ENCODE assay signal across 8 mouse cellular contexts in the genomic region with DNA sequence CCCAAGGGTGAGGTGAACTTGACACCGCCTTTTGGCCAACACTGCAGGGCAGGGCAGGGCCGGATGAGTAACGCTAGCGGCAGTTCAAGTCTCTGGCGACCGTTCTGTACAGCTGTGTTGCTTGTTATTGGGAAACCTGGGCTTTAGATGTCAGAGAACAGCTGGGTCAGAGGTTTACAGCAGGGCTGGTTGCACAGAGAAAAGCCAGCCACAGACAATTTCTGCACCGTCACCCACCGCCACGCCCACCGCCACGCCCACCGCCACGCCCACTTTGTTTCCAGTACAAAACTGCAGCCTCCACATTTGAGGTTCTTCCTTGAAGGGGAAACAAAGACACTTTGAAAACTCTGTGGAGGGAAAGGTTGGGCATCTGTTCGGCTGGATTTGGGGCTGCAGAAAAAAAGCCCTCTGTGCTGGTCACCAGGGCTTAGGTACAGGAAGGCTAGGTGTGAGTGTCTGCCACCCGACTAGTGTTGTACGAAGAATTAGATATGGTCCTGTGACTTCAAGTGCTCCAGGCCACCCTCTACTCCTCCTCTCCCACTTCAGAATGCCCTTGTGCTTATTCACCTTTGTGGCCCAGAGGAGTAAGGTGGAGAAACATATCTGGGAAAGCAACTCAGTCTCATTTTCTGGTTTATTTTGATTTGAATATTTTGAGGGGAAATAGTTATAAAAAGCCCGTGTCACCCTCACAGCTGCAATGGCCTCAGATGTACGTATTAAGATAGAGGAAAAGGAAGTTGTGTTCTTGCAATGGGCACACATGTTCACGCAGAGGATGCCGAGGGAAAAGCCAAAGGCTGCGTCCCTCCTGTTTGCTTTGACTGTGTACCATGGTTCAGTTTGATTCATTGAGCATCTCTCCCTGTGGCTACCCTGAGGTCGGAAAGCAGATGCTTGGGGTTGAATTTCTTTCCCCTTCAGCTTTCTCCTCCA.
DNase-seq lines count a peak whose midpoint lies in the region; ATAC-seq and TF ChIP-seq lines count a peak whose summit lies in the region.

No protein-coding gene starts in this region.

- TF ChIP-seq CTCF in left cerebral cortex, adult 2 months (IDR thresholded peaks at IDR 0.05): no peak

- H3K36me3 ChIP-seq in embryonic facial prominence, embryonic 14.5 days (ENCODE audit: control insufficient read depth, insufficient read depth, low read length): no peaks in the 10 kb centered on the region
- no peaks in the 10 kb centered on the region for H3K36me3 ChIP-seq in heart, embryonic 16.5 days (ENCODE audit: control insufficient read depth, insufficient read depth)

- H3K9ac ChIP-seq in embryonic facial prominence, embryonic 14.5 days (ENCODE audit: low read depth, low read length): no peak overlapping the region
- no peak overlapping the region for H3K9ac ChIP-seq in heart, embryonic 16.5 days (ENCODE audit: low read length)

- H3K27me3 ChIP-seq in embryonic facial prominence, embryonic 14.5 days (replicated peaks; ENCODE audit: control insufficient read depth, insufficient read depth, low read length): no peaks in the 10 kb centered on the region
- H3K27me3 ChIP-seq in heart, embryonic 16.5 days (ENCODE audit: control insufficient read depth, insufficient read depth, low read length): no peaks in the 10 kb centered on the region

- intact Hi-C loops in left cerebral cortex, adult 2 months (cut with DNase I): no loop called here

- H3K4me3 ChIP-seq in embryonic facial prominence, embryonic 14.5 days (ENCODE audit: low read depth, low read length): peak overlapping the region; percentile 23
- peak overlapping the region; percentile 35 for H3K4me3 ChIP-seq in heart, embryonic 16.5 days (ENCODE audit: low read length)
- no peak overlapping the region for H3K4me3 ChIP-seq in left cerebral cortex, adult 2 months

- H3K27ac ChIP-seq in embryonic facial prominence, embryonic 14.5 days (replicated peaks; ENCODE audit: low read depth, low read length): no peak overlapping the region
- H3K27ac ChIP-seq in heart, embryonic 16.5 days (ENCODE audit: low read length): peak overlapping the region; percentile 24; the same call in 1 of the 2 replicates
- H3K27ac ChIP-seq in left cerebral cortex, adult 2 months: no peak overlapping the region

- H3K4me1 ChIP-seq in embryonic facial prominence, embryonic 14.5 days (ENCODE audit: control insufficient read depth, insufficient read depth, low read length): peaks cover 16% of the 10 kb centered on the region; the same call in 1 of the 2 replicates
- peaks cover 5% of the 10 kb centered on the region; the same call in 1 of the 2 replicates for H3K4me1 ChIP-seq in heart, embryonic 16.5 days (ENCODE audit: control insufficient read depth, insufficient read depth, low read length)

- H3K4me2 ChIP-seq in embryonic facial prominence, embryonic 14.5 days (ENCODE audit: low read depth, low read length): peak overlapping the region; percentile 51
- peak overlapping the region; percentile 54 for H3K4me2 ChIP-seq in heart, embryonic 16.5 days (ENCODE audit: low read depth, low read length)

- no peaks in the 10 kb centered on the region for H3K9me3 ChIP-seq in embryonic facial prominence, embryonic 14.5 days (ENCODE audit: control insufficient read depth, low read length)
- H3K9me3 ChIP-seq in heart, embryonic 16.5 days (replicated peaks; ENCODE audit: control insufficient read depth, low read length): no peaks in the 10 kb centered on the region

- 26% methylated on average over 22 of the region's 22 CpGs for WGBS in embryonic facial prominence, embryonic 14.5 days
- WGBS in heart, embryonic 16.5 days: 29% methylated on average over 22 of the region's 22 CpGs

- peak; percentile 47 to 53 for DNase-seq in cerebellum, postnatal 10 days
- DNase-seq in cerebellum, postnatal 25 days: no peak
- peak; percentile 62 for DNase-seq in embryonic facial prominence, embryonic 14.5 days (ENCODE audit: low spot score)
- peak; percentile 74 to 78 for DNase-seq in kidney, postnatal 25 days
- DNase-seq in spleen, postnatal 36 days (ENCODE audit: low spot score in 2 of 2): peak; percentile 65 to 78
- DNase-seq in left cerebral cortex, adult 2 months (ENCODE audit: extremely low spot score in 1 of 2, low spot score in 2 of 2): no peak

- peak; percentile 62; the same call in 1 of the 2 replicates for ATAC-seq in embryonic facial prominence, embryonic 14.5 days (ENCODE audit: low read depth)
- ATAC-seq in heart, embryonic 16.5 days (replicated peaks; ENCODE audit: extremely low read depth, insufficient read depth, low FRiP score): peak; percentile 76
- peak; percentile 95 for ATAC-seq in megakaryocyte-erythroid progenitor cell, adult 5-6 weeks (replicated peaks; ENCODE audit: low FRiP score, low TSS enrichment, poor library complexity, severe bottlenecking)

Comparison
In these comparisons a context has a peak if more than half of its experiments do, and no peak if none do; other contexts are left out.
1. DNase-seq: peak in cerebellum, postnatal 10 days (2 of 2), embryonic facial prominence, embryonic 14.5 days (single experiment), kidney, postnatal 25 days (2 of 2) and spleen, postnatal 36 days (2 of 2); none in cerebellum, postnatal 25 days (0 of 2) and left cerebral cortex, adult 2 months (0 of 2).
2. Peak in every context shown above with its lines, with median percentiles within 50 percentile points of each other: ATAC-seq.